Mouse (Mus musculus) MEL (cell line): ENCODE data around the gene Kif4.

Source experiments
- GATA1 ChIP-seq: IDR thresholded peaks from 2 replicates; pipeline ENCODE4 v1.6.1; 2011; ENCODE audit warnings: low read depth, low read length, improper control_type of control experiment
- JUND ChIP-seq: IDR thresholded peaks from 2 replicates; pipeline ENCODE4 v1.6.1; 2011; ENCODE audit warnings: low read depth, mild to moderate bottlenecking, improper control_type of control experiment, low read length
- POLR2A ChIP-seq, 2 experiments: IDR thresholded peaks; 2 replicates each; pipeline ENCODE4 v1.6.1; 2011 to 2012; ENCODE audit warnings: low read length in 2 of 2, mild to moderate bottlenecking in 2 of 2, control low read depth in 1 of 2, improper control_type of control experiment in 1 of 2, low read depth in 1 of 2, moderate library complexity in 1 of 2; ENCODE audit not compliant: control insufficient read depth in 1 of 2, insufficient read depth in 1 of 2, poor library complexity in 1 of 2

GRCm38 (mm10) chrX:100678204-100678603 is 52.7 kb downstream of the Kif4 start:
- TF ChIP-seq GATA1 (no peak), POLR2A (IDR thresholded peaks at IDR 0.05; ENCODE audit: control insufficient read depth in 1 of 2, insufficient read depth in 1 of 2, low read depth in 1 of 2, low read length in 2 of 2, poor library complexity in 1 of 2) (no peak), JUND (no peak)
